Mouse (Mus musculus) right cerebral cortex, postnatal 36 days (tissue): ENCODE data around the gene Gm4869.

Source experiments
- DNase-seq, 2 experiments: peaks; one replicate each; pipeline ENCODE4 v3.0.0; 2022; ENCODE audit warnings: low spot score in 2 of 2, mixed read lengths in 1 of 2

Gene Gm4869

GRCm38 (mm10) chr5:140521196-140521595, 75.8 kb downstream of the Gm4869 start:
- no peak for DNase-seq

DNA sequence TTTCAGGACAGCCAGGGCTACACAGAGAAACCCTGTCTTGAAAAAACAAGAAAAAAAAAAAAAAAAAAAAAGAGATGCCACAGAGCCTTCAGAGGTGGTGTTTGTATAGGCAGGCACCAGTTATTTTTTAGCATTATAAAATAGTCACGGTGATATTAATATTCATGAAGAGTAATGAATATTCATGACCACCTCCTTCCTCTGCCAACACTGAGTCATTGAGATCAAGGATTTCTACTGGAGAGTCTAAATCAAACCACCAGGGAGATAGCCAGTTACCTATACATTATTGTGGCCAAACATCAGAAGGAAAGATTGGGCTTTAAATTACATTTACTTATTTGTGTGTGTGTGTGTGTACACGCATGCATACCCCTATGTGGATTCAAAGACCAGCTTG, 81.3 kb downstream of the Gm4869 start:
- no peak for DNase-seq

DNA sequence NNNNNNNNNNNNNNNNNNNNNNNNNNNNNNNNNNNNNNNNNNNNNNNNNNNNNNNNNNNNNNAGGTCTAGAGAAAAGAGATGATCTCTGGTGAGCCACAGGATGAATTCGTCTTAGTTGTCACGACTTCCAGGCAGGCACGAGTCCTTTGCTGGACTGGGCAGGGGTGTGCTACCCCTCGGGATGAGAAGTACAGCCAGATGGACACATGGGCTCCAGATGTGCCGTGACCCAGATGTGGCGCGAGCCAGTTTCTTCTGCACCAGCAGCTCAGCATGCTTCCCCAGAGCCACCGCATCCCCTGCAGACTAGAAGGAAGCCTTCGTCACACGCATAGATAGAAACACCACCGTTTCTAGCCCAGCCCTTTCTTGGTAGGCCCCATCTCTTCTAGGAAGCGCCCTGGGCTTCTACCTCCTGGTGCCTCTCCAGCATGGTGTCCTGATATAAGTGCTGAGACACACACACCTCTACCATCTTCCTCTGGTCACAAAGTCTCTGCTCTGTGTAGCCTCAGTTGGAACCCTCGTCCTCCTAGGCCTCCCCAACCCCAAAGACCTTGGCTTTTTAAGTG, 92.8 kb downstream of the Gm4869 start:
- DNase-seq = no peak

DNA sequence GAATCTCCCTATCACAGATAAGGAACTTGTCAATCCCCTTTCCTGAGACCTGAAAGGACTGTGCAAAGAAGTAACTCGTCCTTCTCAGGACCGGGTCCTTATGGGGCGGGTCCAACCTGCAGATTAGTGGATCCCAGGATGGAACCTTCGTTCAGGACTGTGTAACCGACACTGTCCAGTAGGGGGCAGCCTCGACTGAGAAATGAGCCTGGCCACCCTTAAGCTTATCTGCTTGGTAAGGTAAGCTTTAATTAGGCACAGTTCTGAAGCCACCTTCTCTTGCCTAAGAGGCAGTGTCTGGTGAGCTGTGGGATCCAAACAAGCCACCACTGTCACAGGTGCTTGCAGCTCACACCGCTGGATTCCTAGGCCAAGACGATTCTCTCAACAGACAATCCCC, 94.7 kb downstream of the Gm4869 start:
- DNase-seq = peak; percentile 37 to 56

GRCm38 (mm10) chr5:140542811-140543575, 97.5 kb downstream of the Gm4869 start:
- peak; percentile 50 to 65 for DNase-seq
